Mouse (Mus musculus): ENCODE measurements around the gene Rasgef1a. TPM values are rescaled to one million over a fixed set of nuclear protein-coding genes. Genes with fewer than 3 reads are reported as not detected.

The Rasgef1a gene
- total and polyA plus RNA-seq, 2 experiments from 2014 or later, result 13.1 to 25.4 TPM

DNA sequence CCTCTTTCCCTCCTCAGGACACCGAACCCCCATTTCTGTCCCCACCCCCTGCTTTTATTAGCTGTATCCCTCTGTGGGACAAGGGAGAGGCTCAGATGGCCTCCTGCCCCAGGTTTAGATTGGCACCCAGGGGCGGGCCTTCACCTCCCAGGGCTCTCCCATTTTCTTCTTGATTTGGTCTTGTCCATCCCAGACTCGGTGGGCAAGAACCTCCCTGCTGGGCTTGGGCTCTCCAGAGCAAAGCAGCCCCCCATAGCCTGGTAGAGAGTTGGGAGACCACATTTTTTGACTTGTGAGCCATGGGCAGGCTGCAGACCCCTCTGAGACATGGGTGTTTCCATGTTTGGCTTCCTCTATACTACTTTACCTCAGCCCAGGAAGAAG, 1.1 kb downstream of the Rasgef1a start:
- no peak overlapping the region for H3K9ac ChIP-seq
- no peaks in the 10 kb centered on the region for H3K36me3 ChIP-seq (ENCODE audit: insufficient read depth)
- H3K4me3 ChIP-seq (ENCODE audit: low read depth, low read length), result peak overlapping the region; percentile 62
- no peak for TF ChIP-seq CTCF (IDR thresholded peaks at IDR 0.05; ENCODE audit: low read depth)
- H3K27ac ChIP-seq (ENCODE audit: low read depth, low read length), result peak overlapping the region; percentile 82
- H3K4me1 ChIP-seq (ENCODE audit: insufficient read depth), result peaks cover 21% of the 10 kb centered on the region; the same call in 1 of the 2 replicates
- ATAC-seq (no peak), DNase-seq (no peak)
- no peaks in the 10 kb centered on the region for H3K9me3 ChIP-seq (ENCODE audit: low read length)
- H3K27me3 ChIP-seq (ENCODE audit: insufficient read depth, low read length), result no peaks in the 10 kb centered on the region
- WGBS, result 70% methylated on average over 3 of the region's 3 CpGs
- peak overlapping the region; percentile 84 for H3K4me2 ChIP-seq (ENCODE audit: low read depth)

DNA sequence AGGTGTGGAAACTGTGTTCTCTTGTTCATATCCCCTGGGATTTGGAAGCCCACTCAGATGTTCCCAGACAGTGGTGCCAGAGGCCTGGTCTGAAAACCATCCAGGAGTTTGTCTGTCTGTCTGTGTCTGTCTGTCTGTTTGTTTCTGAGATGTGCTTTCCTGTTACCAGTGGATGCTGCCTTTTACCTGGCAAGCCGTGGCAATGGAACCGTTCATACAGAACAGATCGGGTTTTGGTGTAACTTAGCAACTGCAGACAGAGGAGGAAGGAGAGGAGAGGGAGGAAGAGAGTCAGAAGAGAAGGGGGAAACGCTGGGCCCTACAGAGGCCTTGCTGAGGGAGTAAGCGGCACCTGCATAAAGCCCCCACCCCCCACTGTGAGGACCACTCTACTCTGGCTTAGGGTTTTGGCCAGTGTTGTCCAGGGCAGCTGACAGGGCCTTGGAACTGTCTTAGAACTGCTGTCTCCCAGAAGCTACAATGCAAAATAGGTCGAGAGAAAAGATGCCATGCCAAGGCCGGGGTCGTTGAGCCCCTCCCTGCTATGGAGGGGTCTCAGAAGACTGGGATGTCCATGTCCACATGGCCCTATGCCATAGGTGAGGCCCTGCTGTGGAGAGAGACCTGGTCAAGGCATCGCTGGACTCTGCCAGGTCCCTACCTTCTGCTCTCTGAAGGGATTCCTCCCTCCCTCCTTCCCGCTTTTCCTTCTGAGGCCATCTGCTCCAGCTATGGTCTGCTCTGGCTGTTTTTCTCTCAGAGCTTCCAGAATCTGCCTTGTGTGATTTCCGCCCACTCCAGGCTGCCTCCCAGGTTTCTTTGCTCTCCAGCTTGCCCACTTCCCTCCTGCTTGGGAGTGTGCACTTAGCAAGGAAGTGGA, 2.0 kb downstream of the Rasgef1a start:
- peak overlapping the region; percentile 12; the same call in 1 of the 2 replicates for H3K4me3 ChIP-seq (ENCODE audit: low read depth, low read length)
- DNase-seq (peak; percentile 73), ATAC-seq (peak; percentile 59; the same call in 1 of the 2 replicates)
- peak overlapping the region; percentile 84 for H3K4me2 ChIP-seq (ENCODE audit: low read depth)
- H3K27ac ChIP-seq (ENCODE audit: low read depth, low read length), result peak overlapping the region; percentile 82
- no peaks in the 10 kb centered on the region for H3K9me3 ChIP-seq (ENCODE audit: low read length)
- no peaks in the 10 kb centered on the region for H3K27me3 ChIP-seq (ENCODE audit: insufficient read depth, low read length)
- WGBS, result 53% methylated on average over 11 of the region's 11 CpGs
- peaks cover 21% of the 10 kb centered on the region; the same call in 1 of the 2 replicates for H3K4me1 ChIP-seq (ENCODE audit: insufficient read depth)
- H3K36me3 ChIP-seq (ENCODE audit: insufficient read depth), result no peaks in the 10 kb centered on the region
- no peak overlapping the region for H3K9ac ChIP-seq
- TF ChIP-seq CTCF (IDR thresholded peaks at IDR 0.05; ENCODE audit: low read depth), result no peak

DNA sequence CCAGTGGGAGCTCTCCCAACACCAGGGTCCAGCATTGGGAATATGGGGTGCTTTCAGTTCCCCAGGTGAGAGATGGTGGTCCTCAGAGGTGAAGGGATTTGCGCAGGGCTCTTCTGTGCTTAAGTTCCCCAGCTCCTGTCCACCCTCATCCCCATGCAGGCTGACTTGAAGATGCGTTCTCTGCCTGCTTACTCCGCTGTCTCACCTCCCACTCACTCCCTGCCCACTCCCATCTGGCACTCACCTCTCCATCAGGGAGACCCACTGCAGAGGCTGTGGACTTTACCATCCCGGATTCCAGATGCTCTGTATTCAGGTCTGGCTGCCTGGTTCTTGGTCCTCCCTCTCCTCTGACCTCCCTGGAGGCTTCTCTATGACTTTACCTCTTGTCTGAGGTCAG, 3.6 kb downstream of the Rasgef1a start:
- H3K9ac ChIP-seq, result no peak overlapping the region
- no peak overlapping the region for H3K4me2 ChIP-seq (ENCODE audit: low read depth)
- WGBS, result 86% methylated on average over 4 of the region's 4 CpGs
- DNase-seq (no peak), ATAC-seq (no peak)
- H3K4me1 ChIP-seq (ENCODE audit: insufficient read depth), result peaks cover 27% of the 10 kb centered on the region; the same call in 1 of the 2 replicates
- no peaks in the 10 kb centered on the region for H3K36me3 ChIP-seq (ENCODE audit: insufficient read depth)
- H3K4me3 ChIP-seq (ENCODE audit: low read depth, low read length), result no peak overlapping the region
- no peak for TF ChIP-seq CTCF (IDR thresholded peaks at IDR 0.05; ENCODE audit: low read depth)
- no peak overlapping the region; the same call in 1 of the 2 replicates for H3K27ac ChIP-seq (ENCODE audit: low read depth, low read length)
- H3K9me3 ChIP-seq (ENCODE audit: low read length), result no peaks in the 10 kb centered on the region
- H3K27me3 ChIP-seq (ENCODE audit: insufficient read depth, low read length), result no peaks in the 10 kb centered on the region

DNA sequence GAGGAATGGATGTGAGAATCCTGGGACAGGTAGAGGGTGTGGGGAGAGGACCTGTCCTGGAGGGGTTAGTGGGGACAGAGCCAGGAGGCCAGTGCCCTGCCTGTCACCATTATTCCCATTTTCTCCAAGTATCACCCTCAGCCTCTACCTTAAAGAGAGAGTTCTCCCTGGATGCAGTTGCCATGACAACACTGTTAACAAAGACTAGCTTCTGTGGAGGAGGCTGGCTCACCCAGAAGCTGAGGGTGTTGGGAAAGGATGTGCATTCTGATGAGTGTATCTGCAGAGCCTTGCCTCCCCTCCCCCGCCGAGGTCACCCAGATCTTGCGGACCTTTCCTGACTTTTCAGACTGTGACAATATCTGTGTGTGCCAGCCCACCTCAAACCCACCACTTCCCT, 4.7 kb downstream of the Rasgef1a start:
- Histone ChIP-seq H3K27ac (ENCODE audit: low read depth, low read length) (peak overlapping the region; percentile 75; the same call in 1 of the 2 replicates), H3K9me3 (ENCODE audit: low read length) (no peaks in the 10 kb centered on the region), H3K4me1 (ENCODE audit: insufficient read depth) (peaks cover 28% of the 10 kb centered on the region; the same call in 1 of the 2 replicates), H3K9ac (no peak overlapping the region), H3K36me3 (ENCODE audit: insufficient read depth) (no peaks in the 10 kb centered on the region), H3K4me2 (ENCODE audit: low read depth) (no peak overlapping the region), H3K4me3 (ENCODE audit: low read depth, low read length) (no peak overlapping the region), H3K27me3 (ENCODE audit: insufficient read depth, low read length) (no peaks in the 10 kb centered on the region)
- no peak for TF ChIP-seq CTCF (IDR thresholded peaks at IDR 0.05; ENCODE audit: low read depth)
- ATAC-seq (peak; percentile 81), DNase-seq (peak; percentile 83)
- 43% methylated on average over 3 of the region's 3 CpGs for WGBS

DNA sequence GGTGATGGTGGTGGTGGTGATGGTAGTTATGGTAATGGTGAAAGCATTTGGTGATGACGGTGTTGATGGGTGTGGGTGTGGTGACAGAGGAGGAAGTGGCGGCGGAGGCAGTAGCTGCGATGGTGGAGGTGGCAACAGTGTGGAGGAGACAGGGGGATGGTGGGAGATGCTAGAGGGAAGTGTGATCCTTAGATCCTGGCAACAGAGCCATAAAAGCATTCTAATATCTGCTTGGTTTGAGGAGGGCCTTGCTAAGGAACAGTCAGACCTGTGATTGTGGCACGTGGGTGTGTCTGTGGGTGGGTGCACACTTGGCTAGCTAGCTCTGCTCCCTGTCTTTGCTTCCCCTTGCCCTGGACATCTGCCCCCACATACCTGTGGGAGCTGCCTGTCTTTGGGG, 7.4 kb downstream of the Rasgef1a start:
- 0 out of 2 replicates have a peak overlapping the region, but pooled peaks have one; percentile 73 for H3K27ac ChIP-seq (ENCODE audit: low read depth, low read length)
- TF ChIP-seq CTCF (IDR thresholded peaks at IDR 0.05; ENCODE audit: low read depth), result no peak

DNA sequence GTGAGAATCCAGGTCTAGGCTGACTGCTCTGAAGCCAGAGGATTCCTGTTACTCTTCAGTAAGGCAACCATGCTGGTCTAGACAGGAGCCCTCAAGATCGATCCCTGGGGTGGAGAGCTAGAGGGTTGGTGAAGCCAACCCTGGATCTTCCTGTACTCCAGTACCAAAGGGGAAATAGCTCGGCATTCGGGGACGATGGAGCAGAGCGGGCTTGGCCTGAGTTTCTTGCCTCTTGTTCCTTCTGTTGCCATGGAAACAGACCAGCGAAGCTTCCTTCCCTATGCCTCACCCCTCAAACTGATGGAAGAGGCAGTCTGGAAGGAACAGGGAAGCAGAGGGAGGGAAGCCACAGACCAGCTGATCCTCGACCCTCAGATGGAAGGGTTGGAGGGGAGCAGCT, 8.3 kb downstream of the Rasgef1a start:
- Histone ChIP-seq H3K27ac (ENCODE audit: low read depth, low read length) (peak overlapping the region; percentile 73), H3K9ac (peak overlapping the region; percentile 4; the same call in 1 of the 2 replicates), H3K9me3 (ENCODE audit: low read length) (no peaks in the 10 kb centered on the region), H3K4me3 (ENCODE audit: low read depth, low read length) (no peak overlapping the region), H3K4me2 (ENCODE audit: low read depth) (peak overlapping the region; percentile 27; the same call in 1 of the 2 replicates), H3K4me1 (ENCODE audit: insufficient read depth) (peaks cover 21% of the 10 kb centered on the region; the same call in 1 of the 2 replicates), H3K27me3 (ENCODE audit: insufficient read depth, low read length) (no peaks in the 10 kb centered on the region), H3K36me3 (ENCODE audit: insufficient read depth) (no peaks in the 10 kb centered on the region)
- ATAC-seq (peak; percentile 82), DNase-seq (peak; percentile 81)
- WGBS, result 15% methylated on average over 7 of the region's 7 CpGs
- TF ChIP-seq CTCF (IDR thresholded peaks at IDR 0.05; ENCODE audit: low read depth), result no peak

More for the DNA sequence above, 7.4 kb downstream of the Rasgef1a start:
- Histone ChIP-seq H3K27me3 (ENCODE audit: insufficient read depth, low read length) (no peaks in the 10 kb centered on the region), H3K4me2 (ENCODE audit: low read depth) (no peak overlapping the region), H3K36me3 (ENCODE audit: insufficient read depth) (no peaks in the 10 kb centered on the region), H3K9me3 (ENCODE audit: low read length) (no peaks in the 10 kb centered on the region), H3K4me3 (ENCODE audit: low read depth, low read length) (no peak overlapping the region), H3K9ac (no peak overlapping the region), H3K4me1 (ENCODE audit: insufficient read depth) (peaks cover 21% of the 10 kb centered on the region; the same call in 1 of the 2 replicates)
- DNase-seq (no peak), ATAC-seq (no peak)
- WGBS, result 75% methylated on average over 5 of the region's 5 CpGs

Measured in forebrain, postnatal 0 days (tissue).